Mouse (Mus musculus) midbrain, embryonic 12.5 days (tissue): Measurements from ENCODE around the gene Hps4. TPM values are rescaled to one million over a fixed set of nuclear protein-coding genes. Genes with fewer than 3 reads are reported as not detected.

Source experiments
- ATAC-seq: fragments of 200-750 bp; cut with Nextera tagmentation; 2 replicates; pipeline ENCODE4 v1.8.0; 2017; ENCODE audit warnings: low read depth, moderate TSS enrichment, moderate library complexity; ENCODE audit not compliant: low FRiP score
- H3K27ac ChIP-seq: fragments of 300-500 bp; sonication (generic); replicated peaks from 2 replicates; pipeline ENCODE4 v1.5.1; 2016; ENCODE audit warnings: mild to moderate bottlenecking
- H3K27me3 ChIP-seq: fragments of 300-500 bp; sonication (generic); 2 replicates; pipeline ENCODE4 v1.6.1; 2016; ENCODE audit warnings: mild to moderate bottlenecking
- H3K36me3 ChIP-seq: fragments of 300-500 bp; sonication (generic); 2 replicates; pipeline ENCODE4 v1.6.1; 2016
- H3K4me1 ChIP-seq: fragments of 300-500 bp; sonication (generic); 2 replicates; pipeline ENCODE4 v1.6.1; 2016
- H3K4me2 ChIP-seq: fragments of 300-500 bp; sonication (generic); replicated peaks from 2 replicates; pipeline ENCODE4 v1.6.1; 2016; ENCODE audit warnings: mild to moderate bottlenecking, moderate library complexity
- H3K4me3 ChIP-seq: fragments of 300-500 bp; sonication (generic); 2 replicates; pipeline ENCODE4 v1.5.1; 2016; ENCODE audit warnings: mild to moderate bottlenecking
- H3K9ac ChIP-seq: fragments of 300-500 bp; sonication (generic); replicated peaks from 2 replicates; pipeline ENCODE4 v1.6.1; 2016; ENCODE audit warnings: mild to moderate bottlenecking, moderate library complexity
- H3K9me3 ChIP-seq: fragments of 300-500 bp; sonication (generic); 2 replicates; pipeline ENCODE4 v1.6.1; 2016; ENCODE audit warnings: mild to moderate bottlenecking
- WGBS: fragments of 180-500 bp; shearing (Covaris S2); methylation state at CpG from one replicate; pipeline ENCODE4 v1.1.7; 2016; 5-methylcytosine and 5-hydroxymethylcytosine counted together
- polyA plus RNA-seq: library from polyadenylated mRNA; unstranded; fragments of >200 nt; fragmentation: Nextera tagmentation; extraction: Ambion mirVana; gene quantifications from 2 replicates; pipeline ENCODE4 v1.2.1, GENCODE M21; 2016

Hps4 gene
- polyA plus RNA-seq, 1 experiment from 2014 or later: 38.4 TPM

DNA sequence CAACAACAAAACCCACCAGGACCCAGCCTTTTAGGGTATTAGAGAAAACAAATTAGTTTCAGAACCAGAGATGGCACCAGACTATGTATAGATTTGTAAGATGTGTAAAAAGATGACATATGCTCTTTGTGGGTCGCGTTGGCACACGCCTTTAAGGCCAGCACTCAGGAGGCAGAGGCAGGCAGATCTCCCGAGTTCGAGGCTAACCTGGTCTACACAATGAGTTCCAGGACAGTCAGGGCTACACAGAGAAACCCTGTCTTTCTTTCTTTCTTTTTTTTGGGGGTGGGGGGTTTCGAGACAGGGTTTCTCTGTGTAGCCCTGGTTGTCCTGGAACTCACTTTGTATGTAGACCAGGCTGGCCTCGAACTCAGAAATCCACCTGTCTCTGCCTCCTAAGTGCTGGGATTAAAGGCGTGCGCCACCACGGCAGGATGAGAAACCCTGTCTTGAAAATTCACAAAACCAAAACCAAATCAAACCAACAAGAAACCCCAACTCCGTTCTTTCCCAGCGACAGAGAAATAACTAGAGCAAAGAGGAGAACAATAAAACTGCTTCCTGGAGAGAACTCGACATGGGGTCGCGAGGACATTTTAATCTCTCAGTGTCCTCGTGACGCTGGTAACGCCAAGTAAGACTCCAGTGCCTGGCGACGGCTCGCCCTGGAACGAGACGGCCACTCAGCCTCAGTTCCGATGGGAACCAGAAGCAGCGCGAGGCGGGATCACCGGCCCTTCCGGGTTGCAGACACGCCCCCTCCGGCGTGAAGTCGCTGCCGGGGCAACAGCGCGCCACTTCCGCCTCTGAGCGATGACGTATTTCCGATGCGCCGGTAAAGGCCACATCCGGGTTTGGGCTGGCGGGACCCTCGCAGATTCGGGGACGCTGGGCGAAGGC lies 17.1 kb upstream of the Hps4 start, which contains the start of gene Tfip11:
Gene Tfip11 (plus strand): TSS at position 813 of the 900 bp plus-strand sequence.
- no peaks in the 10 kb centered on the region for H3K9me3 ChIP-seq
- H3K36me3 ChIP-seq: peaks cover 29% of the 10 kb centered on the region
- peak within 1 kb of the TSS; percentile 79 for H3K27ac ChIP-seq
- H3K9ac ChIP-seq: peak within 1 kb of the TSS; percentile 78
- ATAC-seq: peak; percentile 91
- WGBS: 8% methylated on average over 48 of the region's 48 CpGs
- H3K4me1 ChIP-seq: peaks cover 28% of the 10 kb centered on the region
- peak within 1 kb of the TSS; percentile 92 for H3K4me2 ChIP-seq
- H3K4me3 ChIP-seq: peak within 1 kb of the TSS; percentile 98
- H3K27me3 ChIP-seq: no peaks in the 10 kb centered on the region

DNA sequence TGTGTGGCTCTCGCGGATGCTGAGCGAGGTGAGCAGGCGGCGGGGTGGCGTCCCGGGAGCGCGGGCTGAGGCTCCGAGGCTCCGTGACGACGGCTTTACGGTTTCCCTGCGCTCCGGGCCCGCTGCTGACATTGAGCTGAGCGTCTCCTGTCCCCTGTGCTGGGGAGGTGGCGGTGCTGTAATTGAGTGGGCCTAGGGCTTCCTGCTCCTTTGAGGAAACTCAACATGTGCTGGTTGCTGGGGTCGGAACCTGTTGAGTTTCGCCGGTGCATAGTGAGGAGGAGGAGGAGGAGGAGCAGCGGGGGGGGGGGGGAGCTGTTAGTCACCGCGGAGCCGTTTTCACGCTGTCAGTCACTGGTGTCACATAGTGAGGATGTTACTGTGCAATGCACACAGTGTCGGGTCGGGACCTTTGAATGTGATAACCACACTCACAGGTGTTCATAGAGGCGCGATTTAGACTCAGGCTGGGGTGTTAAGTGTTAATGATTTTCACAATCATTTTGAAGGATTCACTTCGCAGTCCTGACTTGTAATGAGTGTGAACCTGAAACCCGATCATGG lies 16.4 kb upstream of the Hps4 start:
- H3K9me3 ChIP-seq: no peaks in the 10 kb centered on the region
- peak overlapping the region; percentile 78 for H3K9ac ChIP-seq
- peaks cover 28% of the 10 kb centered on the region for H3K4me1 ChIP-seq
- H3K4me2 ChIP-seq: peak overlapping the region; percentile 92
- H3K27ac ChIP-seq: 0 out of 2 replicates have a peak overlapping the region, but pooled peaks have one; percentile 79
- peak; percentile 74 for ATAC-seq
- 3% methylated on average over 30 of the region's 33 CpGs for WGBS
- H3K27me3 ChIP-seq: no peaks in the 10 kb centered on the region; the same call in 1 of the 2 replicates
- H3K4me3 ChIP-seq: peak overlapping the region; percentile 98
- H3K36me3 ChIP-seq: peaks cover 36% of the 10 kb centered on the region

DNA sequence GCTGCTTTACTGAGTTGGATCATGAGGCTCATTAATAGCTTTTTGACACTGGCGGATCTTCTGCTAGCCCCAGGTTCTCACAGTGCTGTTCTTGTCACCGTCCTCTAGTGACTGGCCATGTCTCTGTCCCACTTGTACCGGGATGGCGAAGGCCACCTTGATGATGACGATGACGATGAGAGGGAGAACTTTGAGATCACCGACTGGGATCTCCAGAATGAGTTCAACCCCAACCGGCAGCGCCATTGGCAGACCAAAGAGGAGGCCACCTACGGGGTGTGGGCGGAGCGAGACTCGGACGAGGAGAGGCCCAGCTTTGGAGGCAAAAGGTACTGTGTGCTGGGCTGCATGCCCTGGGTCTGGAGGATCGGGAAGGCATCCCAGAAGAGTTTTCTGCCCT lies 15.0 kb upstream of the Hps4 start:
- peaks cover 28% of the 10 kb centered on the region for H3K4me1 ChIP-seq
- H3K4me3 ChIP-seq: no peak overlapping the region
- 94% methylated on average over 15 of the region's 15 CpGs for WGBS
- H3K27ac ChIP-seq: no peak overlapping the region
- ATAC-seq: no peak
- no peak overlapping the region for H3K4me2 ChIP-seq
- peaks cover 50% of the 10 kb centered on the region for H3K36me3 ChIP-seq
- H3K9ac ChIP-seq: no peak overlapping the region
- no peaks in the 10 kb centered on the region for H3K9me3 ChIP-seq
- no peaks in the 10 kb centered on the region; the same call in 1 of the 2 replicates for H3K27me3 ChIP-seq

DNA sequence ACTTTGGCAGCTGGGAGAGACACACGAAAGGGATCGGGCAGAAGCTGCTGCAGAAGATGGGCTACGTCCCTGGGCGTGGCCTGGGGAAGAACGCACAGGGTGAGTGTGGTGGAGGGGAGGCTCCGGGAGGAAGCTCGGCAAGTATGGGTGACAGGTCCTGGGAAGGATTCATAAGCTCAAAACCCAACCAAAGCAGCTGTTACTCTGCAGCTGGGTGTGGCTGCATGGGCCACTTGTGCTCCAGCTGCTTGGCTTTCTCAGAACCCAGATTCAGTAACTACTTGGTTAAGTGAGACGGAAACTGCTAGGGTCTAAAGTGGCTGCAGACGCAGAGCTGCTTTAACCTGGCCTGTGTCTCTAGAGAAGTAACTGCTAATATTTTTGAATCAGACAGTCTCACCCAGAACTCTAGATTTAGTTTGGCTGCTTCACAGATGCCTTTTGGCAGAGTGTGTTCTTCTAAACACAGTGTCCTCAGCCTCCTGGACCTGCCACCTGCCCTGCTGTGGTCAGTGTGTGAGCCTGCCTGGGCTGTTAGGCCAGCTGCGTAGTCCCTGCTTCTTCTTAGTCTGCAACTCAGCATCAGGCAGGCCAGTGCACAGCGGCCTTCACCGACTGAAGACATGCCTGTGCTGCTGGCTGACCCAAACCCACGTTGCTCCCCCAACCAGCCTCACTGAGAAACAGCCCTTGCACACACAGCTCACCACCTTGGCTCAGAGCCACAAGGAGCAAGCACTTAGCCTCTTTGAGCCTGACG lies 12.9 kb upstream of the Hps4 start:
- H3K27ac ChIP-seq: no peak overlapping the region
- no peak overlapping the region for H3K4me2 ChIP-seq
- H3K4me3 ChIP-seq: no peak overlapping the region
- no peak for ATAC-seq
- H3K9ac ChIP-seq: no peak overlapping the region
- 94% methylated on average over 14 of the region's 14 CpGs for WGBS
- peaks cover 71% of the 10 kb centered on the region for H3K36me3 ChIP-seq
- no peaks in the 10 kb centered on the region; the same call in 1 of the 2 replicates for H3K27me3 ChIP-seq
- H3K4me1 ChIP-seq: peaks cover 23% of the 10 kb centered on the region
- H3K9me3 ChIP-seq: no peaks in the 10 kb centered on the region

DNA sequence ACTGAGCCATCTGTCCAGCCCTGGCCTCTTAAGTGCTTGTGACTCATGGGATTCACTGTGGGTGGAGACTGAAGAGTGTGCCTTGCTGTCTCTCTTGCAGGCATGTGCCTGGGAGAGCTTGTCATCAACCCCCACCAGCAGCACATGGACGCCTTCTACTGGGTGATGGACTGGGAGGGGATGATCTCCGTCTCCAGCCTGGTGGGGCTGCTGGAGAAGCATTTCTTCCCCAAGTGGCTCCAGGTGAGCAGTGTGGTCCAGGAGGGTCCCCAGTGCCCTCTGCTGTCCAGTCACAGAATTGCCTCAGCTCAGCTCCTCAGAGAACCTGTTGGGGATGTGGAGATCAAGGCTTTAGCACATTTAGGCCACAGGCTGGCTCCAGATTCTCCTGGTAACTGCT lies 7.4 kb upstream of the Hps4 start:
- Histone ChIP-seq H3K4me2 (no peak overlapping the region), H3K4me3 (no peak overlapping the region), H3K27ac (no peak overlapping the region), H3K27me3 (no peaks in the 10 kb centered on the region; the same call in 1 of the 2 replicates), H3K9me3 (no peaks in the 10 kb centered on the region), H3K36me3 (peaks cover 96% of the 10 kb centered on the region), H3K4me1 (no peaks in the 10 kb centered on the region), H3K9ac (no peak overlapping the region)
- no peak for ATAC-seq
- WGBS: 13% methylated on average over 2 of the region's 2 CpGs

DNA sequence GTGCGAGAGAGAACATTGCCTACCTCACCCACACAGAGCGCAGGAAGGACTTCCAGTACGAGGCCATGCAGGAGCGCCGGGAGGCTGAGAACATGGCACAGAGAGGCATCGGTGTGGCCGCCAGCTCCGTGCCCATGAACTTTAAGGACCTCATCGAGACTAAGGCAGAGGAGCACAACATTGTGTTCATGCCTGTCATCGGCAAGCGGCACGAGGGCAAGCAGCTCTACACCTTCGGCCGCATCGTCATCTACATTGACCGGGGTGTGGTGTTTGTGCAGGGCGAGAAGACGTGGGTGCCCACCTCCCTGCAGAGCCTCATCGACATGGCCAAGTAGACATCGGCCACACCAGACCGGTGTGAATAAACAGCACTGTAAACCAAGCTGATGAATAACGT lies 5.9 kb upstream of the Hps4 start:
- H3K4me2 ChIP-seq: no peak overlapping the region
- no peaks in the 10 kb centered on the region for H3K9me3 ChIP-seq
- H3K4me1 ChIP-seq: peaks cover 12% of the 10 kb centered on the region
- no peaks in the 10 kb centered on the region for H3K27me3 ChIP-seq
- 95% methylated on average over 22 of the region's 22 CpGs for WGBS
- H3K27ac ChIP-seq: no peak overlapping the region
- no peak for ATAC-seq
- H3K4me3 ChIP-seq: no peak overlapping the region
- peaks cover 81% of the 10 kb centered on the region for H3K36me3 ChIP-seq
- no peak overlapping the region for H3K9ac ChIP-seq

DNA sequence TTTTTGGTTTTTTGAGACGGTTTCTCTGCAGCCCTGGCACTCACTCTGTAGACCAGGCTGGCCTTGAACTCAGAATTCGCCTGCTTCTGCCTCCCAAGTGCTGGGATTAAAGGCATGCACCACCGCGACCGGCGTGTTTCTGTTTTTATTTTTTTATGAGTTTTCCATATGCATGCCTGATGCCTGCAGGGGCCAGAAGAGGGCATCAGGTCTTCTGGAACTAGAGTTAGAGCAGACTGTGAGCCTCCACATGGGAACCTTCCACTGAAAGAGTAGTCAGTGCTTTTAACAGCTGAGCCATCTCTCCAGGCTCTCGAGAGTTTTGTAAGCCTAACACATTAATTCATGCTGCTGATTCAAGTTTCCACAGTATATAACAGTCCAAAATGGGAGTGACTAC lies 3.7 kb upstream of the Hps4 start:
- ATAC-seq: no peak
- no peak overlapping the region for H3K27ac ChIP-seq
- H3K4me1 ChIP-seq: peaks cover 26% of the 10 kb centered on the region
- peaks cover 59% of the 10 kb centered on the region for H3K36me3 ChIP-seq
- WGBS: 68% methylated on average over 7 of the region's 7 CpGs
- H3K27me3 ChIP-seq: no peaks in the 10 kb centered on the region
- H3K4me2 ChIP-seq: no peak overlapping the region
- no peaks in the 10 kb centered on the region for H3K9me3 ChIP-seq
- no peak overlapping the region for H3K4me3 ChIP-seq
- no peak overlapping the region for H3K9ac ChIP-seq

DNA sequence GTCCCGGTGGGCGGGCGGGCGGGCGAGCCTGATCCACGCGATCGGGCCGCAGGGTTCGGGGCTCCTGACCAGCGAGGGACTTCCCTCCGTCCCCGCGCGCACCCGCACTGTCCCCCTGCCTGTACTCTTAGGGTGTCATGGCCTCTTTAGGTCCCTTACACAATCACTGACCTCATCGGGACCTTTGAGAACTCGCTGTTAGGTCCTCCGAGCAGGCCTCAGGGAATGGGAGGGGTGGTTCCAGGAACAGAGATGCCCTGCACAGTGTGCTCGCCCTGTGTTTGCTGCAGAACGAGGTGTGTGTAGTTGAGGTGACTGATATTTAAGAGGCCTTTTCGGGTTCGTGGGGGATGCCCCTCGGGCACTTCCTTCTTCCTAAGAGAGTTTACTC lies 317 bp downstream of the Hps4 start:
- Histone ChIP-seq H3K9me3 (no peaks in the 10 kb centered on the region), H3K4me1 (peaks cover 40% of the 10 kb centered on the region), H3K27ac (peak overlapping the region; percentile 40; the same call in 1 of the 2 replicates), H3K9ac (peak overlapping the region; percentile 80), H3K4me2 (peak overlapping the region; percentile 79), H3K27me3 (no peaks in the 10 kb centered on the region), H3K4me3 (peak overlapping the region; percentile 68), H3K36me3 (peaks cover 39% of the 10 kb centered on the region)
- ATAC-seq: peak; percentile 72
- under 1% methylated on average over 24 of the region's 24 CpGs for WGBS

DNA sequence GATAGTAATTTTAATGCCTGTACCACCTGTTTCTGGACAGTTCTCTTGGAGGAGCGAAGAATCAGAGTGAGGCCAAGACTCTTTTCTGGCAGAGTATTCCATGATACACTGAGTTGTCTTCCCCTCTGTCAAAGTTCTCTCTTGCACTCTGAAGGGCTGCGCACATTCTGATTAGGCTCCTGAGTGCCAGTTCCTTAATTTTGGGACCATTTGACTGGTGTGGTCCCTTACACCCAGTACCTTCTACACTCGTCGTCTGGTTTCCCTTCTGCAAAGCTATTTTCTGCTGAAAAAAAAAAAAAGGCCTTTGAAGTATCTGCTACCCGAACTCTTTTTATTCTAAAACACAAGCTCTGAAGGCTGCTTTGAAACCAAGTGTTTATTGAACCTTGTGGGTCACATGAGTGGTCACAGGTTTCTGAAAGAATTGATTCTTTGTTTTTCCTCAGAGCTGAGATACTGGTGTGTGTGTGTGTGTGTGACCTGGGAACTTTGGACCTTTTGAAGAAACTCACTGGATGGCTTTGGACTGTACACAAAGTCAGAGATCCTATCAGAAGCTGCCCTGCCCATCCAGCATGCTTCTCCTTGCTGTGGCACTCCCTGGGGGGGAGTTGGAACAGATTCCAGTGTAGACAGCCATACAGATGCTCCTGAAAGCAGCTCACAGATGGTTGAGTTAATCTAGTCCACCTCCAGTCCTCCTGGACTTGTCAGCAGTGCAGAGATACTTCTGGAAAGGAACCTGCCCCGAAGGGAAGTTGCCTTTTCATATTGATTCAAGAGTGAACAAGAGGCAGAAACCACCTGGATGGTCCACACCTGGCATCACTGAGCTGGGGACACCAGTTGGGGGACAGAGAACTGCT lies 1.4 kb downstream of the Hps4 start:
- Histone ChIP-seq H3K9ac (no peak overlapping the region), H3K4me2 (no peak overlapping the region), H3K9me3 (no peaks in the 10 kb centered on the region), H3K4me1 (peaks cover 40% of the 10 kb centered on the region), H3K36me3 (peaks cover 39% of the 10 kb centered on the region), H3K4me3 (no peak overlapping the region), H3K27me3 (no peaks in the 10 kb centered on the region), H3K27ac (no peak overlapping the region)
- WGBS: 83% methylated on average over 6 of the region's 6 CpGs
- no peak for ATAC-seq

DNA sequence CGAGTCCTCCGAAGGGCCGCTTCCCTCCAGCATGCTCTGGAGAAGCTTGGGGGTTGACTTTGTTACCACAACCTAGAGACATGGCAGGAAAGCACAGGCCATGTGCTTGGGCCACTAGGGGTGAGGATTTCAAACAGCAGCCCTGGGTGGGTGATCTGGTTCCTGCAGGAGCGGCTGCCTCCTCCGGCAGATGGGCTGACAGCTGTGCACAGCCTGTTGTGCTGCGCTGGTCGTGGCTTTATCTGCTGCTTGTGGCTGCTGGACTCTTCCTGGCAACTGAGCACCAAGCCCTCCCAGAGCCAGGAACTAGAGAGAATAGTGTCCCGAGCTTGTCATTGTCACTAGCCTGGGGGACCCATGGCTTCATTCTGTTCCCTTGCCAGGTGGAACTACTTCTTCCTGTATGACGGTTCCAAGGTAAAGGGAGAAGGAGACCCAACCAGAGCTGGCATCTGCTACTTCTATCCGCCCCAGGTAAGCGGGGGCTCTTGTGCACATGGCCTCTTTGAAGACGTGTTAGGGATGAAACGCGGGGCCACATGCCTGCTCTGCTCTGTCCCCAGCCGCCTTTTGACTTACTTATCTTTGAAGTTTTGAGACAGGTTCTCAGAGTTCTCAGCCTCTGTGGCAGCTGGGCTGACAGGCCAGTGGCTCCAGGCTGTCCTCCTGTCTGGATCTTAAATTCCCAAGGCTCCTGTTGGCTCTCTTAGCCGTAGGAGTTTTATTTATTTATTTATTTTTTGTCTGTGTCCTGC lies 3.5 kb downstream of the Hps4 start:
- H3K9ac ChIP-seq: 0 out of 2 replicates have a peak overlapping the region, but pooled peaks have one; percentile 7
- peaks cover 47% of the 10 kb centered on the region for H3K36me3 ChIP-seq

More for the DNA sequence above, 3.5 kb downstream of the Hps4 start:
- Histone ChIP-seq H3K4me1 (peaks cover 35% of the 10 kb centered on the region), H3K4me3 (no peak overlapping the region), H3K4me2 (no peak overlapping the region), H3K27ac (no peak overlapping the region), H3K27me3 (no peaks in the 10 kb centered on the region), H3K9me3 (no peaks in the 10 kb centered on the region)
- no peak for ATAC-seq
- 89% methylated on average over 16 of the region's 16 CpGs for WGBS
